Mouse (Mus musculus) T-helper 17 cell (primary cell): ENCODE data around the gene Cbarp.

Experiments
- in situ Hi-C, 2 experiments: fragments of 300-600 bp; cut with MboI, MseI; formaldehyde crosslinking; loops; 1 replicate in 1 of 2; 2 replicates in 1 of 2; pipeline ENCODE4 v1.15.1; 2025; ENCODE audit warnings: high pct_unique_total_duplicates in 2 of 2

The Cbarp gene

DNA sequence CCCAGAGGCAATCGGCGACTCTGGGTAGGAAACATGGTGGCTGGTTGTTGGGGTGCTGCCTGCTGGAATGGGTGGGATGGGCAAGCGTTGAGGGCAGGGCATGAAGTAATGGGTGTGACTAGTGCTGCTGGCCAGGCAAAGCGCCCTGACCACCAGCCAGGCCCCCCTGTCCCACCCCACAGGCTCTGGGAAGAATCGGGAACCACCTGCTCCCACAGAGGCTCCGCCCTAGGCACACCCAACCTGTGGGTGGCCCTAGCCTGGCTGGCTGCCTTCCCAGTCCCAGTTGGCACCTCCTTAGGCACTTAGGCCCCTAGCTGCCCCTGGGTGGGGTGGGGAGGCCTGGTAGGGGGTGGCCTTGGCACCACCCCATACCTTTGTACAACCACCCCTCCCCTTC is 5.3 kb upstream of the Cbarp start:
- in situ Hi-C loops: loop anchor here in 1 of 2 experiments (10.0 kb wide), 1 partner anchor 161 kb away; the partner anchor contains the start of genes Cnn2 and Tmem259

- in situ Hi-C loops: loop anchor here in 1 of 2 experiments (10.0 kb wide), 1 partner anchor 160 kb away; the partner anchor contains the start of genes Cnn2 and Tmem259
These were observed 4.5 kb upstream of the Cbarp start for GRCm38 (mm10) chr10:80144864-80145838.

DNA sequence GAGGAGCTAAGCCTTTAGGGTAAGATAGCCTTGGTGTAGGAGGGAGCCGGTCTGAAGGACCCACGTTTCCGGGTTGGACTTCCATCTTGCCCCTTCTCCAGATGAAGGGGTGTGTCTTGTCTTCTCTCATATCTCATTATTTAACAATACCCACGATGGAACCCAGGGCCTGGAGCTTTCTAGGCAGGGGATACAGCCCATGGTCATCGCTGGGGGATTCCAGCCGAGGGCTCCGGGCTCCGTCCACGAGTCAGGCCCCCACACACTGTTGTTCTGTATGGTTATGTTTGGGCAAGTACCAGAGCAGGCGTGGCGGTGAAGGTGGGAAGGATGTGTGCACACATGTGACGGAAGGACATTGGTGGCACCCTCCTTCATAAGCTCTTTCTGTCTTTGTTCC is 3.5 kb upstream of the Cbarp start:
- in situ Hi-C loops: loop anchor here in 1 of 2 experiments (10.0 kb wide), 1 partner anchor 159 kb away; the partner anchor contains the start of genes Cnn2 and Tmem259

DNA sequence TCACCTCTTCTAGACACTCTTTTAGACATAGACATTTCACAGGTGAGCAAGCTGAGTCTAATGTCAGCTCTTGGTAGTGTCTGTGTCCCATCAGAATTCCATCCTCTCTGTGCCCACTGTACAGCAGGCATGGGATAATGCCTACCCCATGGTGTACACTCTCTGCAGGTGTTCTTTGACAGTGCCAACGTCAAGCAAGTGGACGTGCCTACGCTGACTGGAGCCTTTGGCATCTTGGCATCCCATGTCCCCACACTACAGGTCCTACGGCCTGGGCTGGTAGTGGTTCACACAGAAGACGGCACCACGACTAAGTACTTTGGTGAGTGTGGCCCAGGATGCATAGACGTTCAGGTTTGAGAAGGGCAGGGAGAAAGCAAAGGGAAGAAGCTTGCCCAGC is 3.0 kb upstream of the Cbarp start:
- in situ Hi-C loops: loop anchor here in 1 of 2 experiments (10.0 kb wide), 1 partner anchor 159 kb away; the partner anchor contains the start of genes Cnn2 and Tmem259

DNA sequence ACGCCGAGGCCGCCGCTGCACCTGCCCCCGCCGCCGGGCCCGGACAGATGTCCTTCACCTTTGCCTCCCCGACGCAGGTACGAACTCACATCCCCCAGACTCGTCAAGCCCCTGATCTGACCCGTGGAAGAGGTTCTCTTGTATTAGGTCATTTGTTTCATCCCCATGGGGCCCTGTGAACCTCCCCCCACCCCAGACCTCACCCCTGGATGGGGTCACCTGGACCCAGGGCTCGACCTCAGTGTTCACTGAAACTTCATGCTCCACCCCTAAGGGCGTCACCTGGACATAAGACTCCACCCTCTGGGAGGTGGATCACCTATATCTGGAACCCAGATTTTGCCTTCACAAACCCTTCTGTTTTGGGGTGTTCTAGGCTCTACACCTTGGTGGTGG is 1.9 kb upstream of the Cbarp start:
- in situ Hi-C loops: loop anchor here in 1 of 2 experiments (10.0 kb wide), 1 partner anchor 158 kb away; the partner anchor contains the start of genes Cnn2 and Tmem259

- in situ Hi-C loops: loop anchor here in 1 of 2 experiments (10.0 kb wide), 1 partner anchor 157 kb away; the partner anchor contains the start of genes Cnn2 and Tmem259
These were observed 1.3 kb upstream of the Cbarp start for GRCm38 (mm10) chr10:80141786-80142529.

DNA sequence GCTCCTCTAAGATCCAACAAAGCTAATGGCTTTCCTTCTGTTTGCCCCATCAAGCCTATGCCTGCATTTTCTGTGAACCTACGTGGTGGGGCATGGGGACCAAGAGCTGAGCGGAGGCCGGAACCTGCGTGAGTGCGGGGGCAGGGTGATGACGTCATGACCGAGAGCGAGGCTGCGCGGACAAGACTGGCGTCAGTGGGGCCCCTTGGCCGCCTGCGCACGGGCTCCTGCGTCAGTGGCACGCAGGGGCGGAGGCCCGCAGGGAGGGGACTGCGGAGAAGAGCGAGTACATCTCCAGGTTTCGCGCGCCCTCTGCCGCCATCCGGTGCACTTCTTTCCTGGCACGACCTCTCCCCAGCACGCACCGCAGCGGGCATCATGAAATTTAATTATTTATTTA is 608 bp upstream of the Cbarp start:
- in situ Hi-C loops: loop anchor here in 1 of 2 experiments (10.0 kb wide), 1 partner anchor 156 kb away; the partner anchor contains the start of genes Cnn2 and Tmem259

- in situ Hi-C loops: loop anchor here in 1 of 2 experiments (10.0 kb wide), 1 partner anchor 155 kb away; the partner anchor contains the start of genes Cnn2 and Tmem259
These were observed 515 bp downstream of the Cbarp start for GRCm38 (mm10) chr10:80139975-80140665.

- in situ Hi-C loops: no loop called here
These were observed 1.2 kb downstream of the Cbarp start for GRCm38 (mm10) chr10:80139439-80139775.

DNA sequence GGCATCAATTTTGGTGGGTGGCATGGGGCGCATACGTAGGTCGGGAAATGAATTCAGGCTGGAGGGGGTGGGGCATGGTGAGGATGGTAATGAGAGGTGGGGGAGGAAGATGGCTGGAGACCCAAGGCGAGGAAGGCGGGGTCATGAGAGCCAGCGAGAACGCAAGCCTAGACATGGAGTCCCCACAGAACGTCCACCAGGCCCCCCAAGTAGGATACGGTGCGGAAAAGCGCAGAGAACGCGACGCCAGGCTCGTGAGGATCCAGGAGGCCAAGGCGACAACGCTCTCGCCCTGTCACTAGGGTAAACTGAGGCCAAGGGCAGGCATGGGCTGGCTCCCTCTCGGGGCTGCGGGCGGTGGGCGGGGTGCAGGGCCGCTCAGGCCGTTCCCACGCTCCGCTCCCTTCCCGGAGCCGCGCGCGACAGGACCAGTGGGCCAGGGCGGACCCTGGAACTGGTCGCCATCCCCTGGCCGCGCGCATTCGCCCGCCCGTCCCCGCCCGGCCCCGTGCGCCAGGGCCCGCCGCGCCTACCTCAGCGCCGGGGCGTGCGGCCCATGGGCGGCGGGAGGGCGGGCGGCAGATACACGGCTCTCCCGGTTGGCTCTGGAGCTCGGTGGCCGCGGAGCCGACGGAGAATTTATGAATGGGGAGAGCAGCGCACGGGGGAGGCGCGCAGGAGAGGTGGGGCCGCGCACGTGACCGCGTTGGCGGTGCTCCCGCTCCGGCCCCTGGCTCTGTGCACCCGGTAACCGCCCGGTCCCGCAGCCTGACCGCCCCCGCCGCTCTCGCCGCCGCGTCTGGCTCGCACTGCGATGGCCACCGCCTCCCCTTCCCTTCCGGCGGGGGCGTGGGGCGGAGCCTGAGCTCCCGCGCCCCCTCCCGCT is 1.8 kb downstream of the Cbarp start, which contains the start of gene Atp5d:
Gene Atp5d (plus strand): TSS at position 80 of the 886 bp plus-strand sequence.
- in situ Hi-C loops: no loop called here

GRCm38 (mm10) chr10:80137626-80138552 is 2.7 kb downstream of the Cbarp start:
- in situ Hi-C loops: no loop called here

DNA sequence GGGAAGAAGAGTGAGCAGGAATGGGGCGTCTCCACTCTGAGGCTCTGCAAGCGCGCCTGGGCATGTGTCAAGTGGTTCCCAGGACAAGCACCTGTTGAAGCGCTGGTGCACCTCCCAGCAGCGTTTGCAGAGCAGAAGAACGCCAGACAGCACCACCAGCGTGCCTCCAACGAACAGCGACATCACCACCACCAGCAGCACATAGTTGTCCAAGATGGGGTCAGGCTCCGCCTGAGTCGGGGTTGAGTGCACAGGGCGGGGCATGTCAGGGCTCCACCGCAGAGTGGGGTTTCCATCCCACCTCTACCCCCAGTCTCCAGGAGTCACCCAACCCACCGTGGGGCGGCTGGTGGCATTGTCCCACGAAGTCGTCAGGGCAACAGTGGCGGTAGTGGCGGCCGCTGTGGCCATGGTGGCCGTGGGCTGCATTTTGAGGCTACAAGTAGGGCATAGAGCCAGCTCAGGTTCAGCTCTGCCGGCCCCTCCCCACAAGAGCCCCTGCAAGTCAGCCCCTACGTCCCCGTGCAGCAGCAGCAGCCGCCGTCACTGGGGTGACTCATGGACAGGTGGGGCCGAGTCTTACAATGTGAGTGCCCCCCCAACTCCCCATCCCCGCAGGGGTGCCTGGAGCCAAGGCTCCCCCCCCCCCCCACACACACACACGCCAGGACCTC is 3.5 kb downstream of the Cbarp start:
- in situ Hi-C loops: no loop called here

- in situ Hi-C loops: no loop called here
These were observed 4.3 kb downstream of the Cbarp start for GRCm38 (mm10) chr10:80136179-80136951.

DNA sequence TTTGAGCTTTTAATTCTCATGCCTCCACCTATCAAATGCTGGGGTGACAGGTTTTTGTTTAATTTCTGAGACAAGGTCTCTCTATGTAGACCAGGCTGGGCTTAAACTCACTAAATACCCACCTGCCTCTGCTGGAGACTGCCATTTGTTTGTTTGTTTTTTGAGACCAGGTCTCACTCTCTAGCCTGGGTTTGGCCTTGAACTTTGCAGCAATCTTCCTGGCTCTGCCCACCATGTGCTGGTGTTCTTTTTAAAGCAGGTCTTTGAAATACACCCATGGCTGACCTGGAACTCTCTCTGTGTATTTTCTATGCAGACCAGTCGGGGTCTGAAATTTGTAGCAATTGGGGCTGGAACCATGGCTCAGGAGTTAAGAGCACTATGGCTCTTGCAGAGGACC is 5.0 kb downstream of the Cbarp start:
- in situ Hi-C loops: no loop called here

DNA sequence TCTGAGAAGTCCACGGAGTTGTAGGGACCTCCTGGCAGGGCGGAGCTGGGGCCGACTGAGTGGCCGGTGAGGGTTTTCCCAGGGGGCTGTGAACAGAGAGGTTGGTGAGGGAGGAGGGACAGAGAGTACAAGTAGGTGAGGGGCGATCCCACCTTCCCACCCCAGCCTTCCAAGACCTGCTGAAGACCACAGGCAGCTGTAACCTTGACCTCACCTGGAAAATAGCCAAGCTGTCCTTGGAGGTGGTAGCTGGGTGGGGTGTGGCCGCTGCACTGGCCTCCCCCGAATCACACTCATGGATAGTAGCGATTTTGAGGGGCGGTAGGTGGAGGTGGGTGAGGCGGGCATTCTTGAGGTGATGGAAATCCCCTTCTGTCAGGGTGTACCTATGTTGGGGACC is 5.5 kb downstream of the Cbarp start:
- in situ Hi-C loops: no loop called here

DNA sequence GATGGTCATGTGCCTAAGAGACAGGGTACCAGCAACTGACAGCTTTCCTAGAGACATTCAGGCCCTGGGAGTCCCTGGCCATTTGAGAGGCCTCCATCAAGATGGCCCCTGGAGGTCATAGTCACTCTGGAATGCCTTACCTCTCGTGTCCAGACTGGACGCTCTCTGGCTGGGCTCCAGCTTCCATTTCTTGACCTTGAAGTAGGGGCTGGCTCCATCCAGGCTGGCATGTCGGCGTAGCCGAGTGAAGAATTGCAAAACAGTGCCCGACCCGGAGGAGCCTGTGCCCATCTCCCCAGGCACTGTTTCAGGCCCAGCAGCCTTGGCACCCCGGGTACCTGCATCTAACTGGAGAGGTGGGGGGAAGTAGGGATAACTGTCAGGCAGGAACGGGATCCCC is 6.2 kb downstream of the Cbarp start:
- in situ Hi-C loops: no loop called here

DNA sequence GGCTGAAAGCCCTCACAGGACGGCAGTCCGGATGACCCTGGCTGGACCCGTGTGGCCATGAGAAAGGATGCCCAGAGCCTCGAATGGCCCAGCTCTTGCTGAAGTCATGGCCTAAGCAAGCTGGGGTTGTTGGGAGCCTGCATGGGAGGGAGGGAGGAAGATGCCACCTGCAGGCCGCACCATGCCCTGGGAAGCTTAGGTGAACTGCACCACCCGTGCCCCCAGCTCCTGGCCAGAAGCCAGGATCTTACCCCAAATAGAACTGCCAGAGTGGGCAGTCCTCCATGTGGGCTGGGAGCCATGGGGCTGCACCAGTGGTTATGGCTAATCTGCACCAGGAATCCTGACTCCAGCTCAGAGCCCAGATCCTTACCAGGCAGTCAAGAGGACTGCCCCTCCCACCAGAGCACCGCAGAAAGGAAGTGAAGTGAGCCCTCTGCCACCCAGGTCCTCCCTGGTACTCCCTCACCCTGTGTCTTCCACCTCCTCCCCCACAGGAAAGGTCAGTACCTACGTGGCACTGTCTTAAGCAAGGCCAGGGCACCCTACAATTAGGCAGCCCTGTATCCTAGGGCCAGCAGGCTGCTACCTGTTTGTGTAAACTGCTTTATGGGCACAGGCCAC is 7.3 kb downstream of the Cbarp start:
- in situ Hi-C loops: no loop called here
